Mouse (Mus musculus): ENCODE results near the gene Gm44805. TPM values are rescaled to one million over a fixed set of nuclear protein-coding genes. Genes with fewer than 3 reads are reported as not detected.

Gene Gm44805
- polyA plus RNA-seq, 1 experiment from 2014 or later, result not detected

GRCm38 (mm10) chr7:19666750-19667149 is 14.5 kb downstream of the Gm44805 start:
- H3K4me3 ChIP-seq (ENCODE audit: low read depth, low read length), result no peak overlapping the region
- WGBS, result 66% methylated on average over 3 of the region's 3 CpGs
- H3K27me3 ChIP-seq (replicated peaks; ENCODE audit: insufficient read depth, low read length), result no peaks in the 10 kb centered on the region
- DNase-seq (ENCODE audit: low spot score), result no peak
- no peaks in the 10 kb centered on the region for H3K36me3 ChIP-seq (ENCODE audit: insufficient read depth, low read length)
- no peak overlapping the region for H3K4me2 ChIP-seq (replicated peaks; ENCODE audit: low read depth, low read length)
- H3K9ac ChIP-seq (replicated peaks; ENCODE audit: low read depth), result no peak overlapping the region
- peak; percentile 51 for TF ChIP-seq CTCF (IDR thresholded peaks at IDR 0.05)
- no peak for TF ChIP-seq EP300 (IDR thresholded peaks at IDR 0.05)
- H3K4me1 ChIP-seq (ENCODE audit: insufficient read depth, low read depth, low read length), result peaks cover 17% of the 10 kb centered on the region; the same call in 1 of the 2 replicates
- no peak for ATAC-seq
- no peak overlapping the region for H3K27ac ChIP-seq (ENCODE audit: low read length)
- H3K9me3 ChIP-seq (ENCODE audit: low read length), result no peaks in the 10 kb centered on the region

GRCm38 (mm10) chr7:19664955-19665841 is 16.0 kb downstream of the Gm44805 start, which contains the start of gene Clptm1:
Gene Clptm1, minus strand, starts transcription at chr7:19665033.
- no peaks in the 10 kb centered on the region for H3K9me3 ChIP-seq (ENCODE audit: low read length)
- peak within 1 kb of the TSS; percentile 90 for H3K4me2 ChIP-seq (replicated peaks; ENCODE audit: low read depth, low read length)
- DNase-seq (ENCODE audit: low spot score) (peak; percentile 98), ATAC-seq (peak; percentile 88)
- TF ChIP-seq CTCF (IDR thresholded peaks at IDR 0.05) (peak; percentile 68), EP300 (IDR thresholded peaks at IDR 0.05) (peak; percentile 80)
- H3K4me1 ChIP-seq (ENCODE audit: insufficient read depth, low read depth, low read length), result peaks cover 17% of the 10 kb centered on the region; the same call in 1 of the 2 replicates
- no peaks in the 10 kb centered on the region for H3K36me3 ChIP-seq (ENCODE audit: insufficient read depth, low read length)
- peak within 1 kb of the TSS; percentile 91 for H3K27ac ChIP-seq (ENCODE audit: low read length)
- WGBS, result 2% methylated on average over 63 of the region's 63 CpGs
- peak within 1 kb of the TSS; percentile 94 for H3K9ac ChIP-seq (replicated peaks; ENCODE audit: low read depth)
- H3K27me3 ChIP-seq (replicated peaks; ENCODE audit: insufficient read depth, low read length), result no peaks in the 10 kb centered on the region
- peak within 1 kb of the TSS; percentile 98 for H3K4me3 ChIP-seq (ENCODE audit: low read depth, low read length)

GRCm38 (mm10) chr7:19664455-19664954 is 16.7 kb downstream of the Gm44805 start:
- under 1% methylated on average over 34 of the region's 37 CpGs for WGBS
- Histone ChIP-seq H3K27me3 (replicated peaks; ENCODE audit: insufficient read depth, low read length) (no peaks in the 10 kb centered on the region), H3K9ac (replicated peaks; ENCODE audit: low read depth) (peak overlapping the region; percentile 94), H3K4me2 (replicated peaks; ENCODE audit: low read depth, low read length) (peak overlapping the region; percentile 90), H3K9me3 (ENCODE audit: low read length) (no peaks in the 10 kb centered on the region), H3K36me3 (ENCODE audit: insufficient read depth, low read length) (no peaks in the 10 kb centered on the region), H3K4me1 (ENCODE audit: insufficient read depth, low read depth, low read length) (peaks cover 17% of the 10 kb centered on the region; the same call in 1 of the 2 replicates), H3K27ac (ENCODE audit: low read length) (peak overlapping the region; percentile 66), H3K4me3 (ENCODE audit: low read depth, low read length) (peak overlapping the region; percentile 98)
- DNase-seq (ENCODE audit: low spot score), result no peak
- TF ChIP-seq CTCF (IDR thresholded peaks at IDR 0.05), result 0 out of 2 replicates have a peak, but pooled peaks have one; percentile 20
- no peak for TF ChIP-seq EP300 (IDR thresholded peaks at IDR 0.05)
- peak; percentile 21 for ATAC-seq

- no peaks in the 10 kb centered on the region for H3K36me3 ChIP-seq (ENCODE audit: insufficient read depth, low read length)
Measured at GRCm38 (mm10) chr7:19663940-19664339, 17.3 kb downstream of the Gm44805 start.

GRCm38 (mm10) chr7:19652614-19653013 is 28.6 kb downstream of the Gm44805 start:
- no peaks in the 10 kb centered on the region for H3K4me1 ChIP-seq (ENCODE audit: insufficient read depth, low read depth, low read length)
- peaks cover 17% of the 10 kb centered on the region for H3K36me3 ChIP-seq (ENCODE audit: insufficient read depth, low read length)
- no peak for TF ChIP-seq EP300 (IDR thresholded peaks at IDR 0.05)
- TF ChIP-seq CTCF (IDR thresholded peaks at IDR 0.05), result no peak
- no peak overlapping the region for H3K4me2 ChIP-seq (replicated peaks; ENCODE audit: low read depth, low read length)
- WGBS, result 92% methylated on average over 2 of the region's 2 CpGs
- no peak overlapping the region for H3K4me3 ChIP-seq (ENCODE audit: low read depth, low read length)
- ATAC-seq, result no peak
- no peak overlapping the region for H3K27ac ChIP-seq (ENCODE audit: low read length)
- no peaks in the 10 kb centered on the region for H3K9me3 ChIP-seq (ENCODE audit: low read length)
- H3K9ac ChIP-seq (replicated peaks; ENCODE audit: low read depth), result no peak overlapping the region
- no peaks in the 10 kb centered on the region for H3K27me3 ChIP-seq (replicated peaks; ENCODE audit: insufficient read depth, low read length)
- no peak for DNase-seq (ENCODE audit: low spot score)

More at GRCm38 (mm10) chr7:19663940-19664339, 17.3 kb downstream of the Gm44805 start:
- peaks cover 17% of the 10 kb centered on the region; the same call in 1 of the 2 replicates for H3K4me1 ChIP-seq (ENCODE audit: insufficient read depth, low read depth, low read length)
- DNase-seq (ENCODE audit: low spot score) (no peak), ATAC-seq (no peak)
- no peaks in the 10 kb centered on the region for H3K27me3 ChIP-seq (replicated peaks; ENCODE audit: insufficient read depth, low read length)
- peak overlapping the region; percentile 90 for H3K4me2 ChIP-seq (replicated peaks; ENCODE audit: low read depth, low read length)
- H3K27ac ChIP-seq (ENCODE audit: low read length), result no peak overlapping the region
- no peak for TF ChIP-seq EP300 (IDR thresholded peaks at IDR 0.05)
- TF ChIP-seq CTCF (IDR thresholded peaks at IDR 0.05), result no peak
- peak overlapping the region; percentile 94 for H3K9ac ChIP-seq (replicated peaks; ENCODE audit: low read depth)
- H3K9me3 ChIP-seq (ENCODE audit: low read length), result no peaks in the 10 kb centered on the region
- peak overlapping the region; percentile 98 for H3K4me3 ChIP-seq (ENCODE audit: low read depth, low read length)
- 9% methylated on average over 8 of the region's 8 CpGs for WGBS

- Histone ChIP-seq H3K4me1 (ENCODE audit: insufficient read depth, low read depth, low read length) (no peaks in the 10 kb centered on the region), H3K27ac (ENCODE audit: low read length) (no peak overlapping the region), H3K9ac (replicated peaks; ENCODE audit: low read depth) (no peak overlapping the region), H3K4me2 (replicated peaks; ENCODE audit: low read depth, low read length) (no peak overlapping the region), H3K36me3 (ENCODE audit: insufficient read depth, low read length) (peaks cover 17% of the 10 kb centered on the region), H3K9me3 (ENCODE audit: low read length) (no peaks in the 10 kb centered on the region), H3K27me3 (replicated peaks; ENCODE audit: insufficient read depth, low read length) (no peaks in the 10 kb centered on the region), H3K4me3 (ENCODE audit: low read depth, low read length) (no peak overlapping the region)
- ATAC-seq, result peak; percentile 59; the same call in 1 of the 2 replicates
- WGBS, result 80% methylated on average over 6 of the region's 6 CpGs
- TF ChIP-seq CTCF (IDR thresholded peaks at IDR 0.05), result no peak
- no peak for TF ChIP-seq EP300 (IDR thresholded peaks at IDR 0.05)
- no peak for DNase-seq (ENCODE audit: low spot score)
Measured at GRCm38 (mm10) chr7:19651063-19651786, 30.0 kb downstream of the Gm44805 start.
